Mouse (Mus musculus): ENCODE data around the gene Meis2.

- TF ChIP-seq CTCF (IDR thresholded peaks at IDR 0.05; ENCODE audit: low read depth, low read length) (no peak), POLR2A (IDR thresholded peaks at IDR 0.05; ENCODE audit: borderline replicate concordance, low read depth, low read length) (no peak)
Observed at GRCm38 (mm10) chr2:115980490-115980889, 85.1 kb downstream of the Meis2 start.
